Mouse (Mus musculus) E14TG2a.4 (cell line): ENCODE measurements around the gene Zfp553.

Experiments used
- H3K27me3 ChIP-seq: 2 replicates; pipeline ENCODE4 v1.6.1; 2014; ENCODE audit warnings: low read length, control low read depth; ENCODE audit not compliant: insufficient read depth
- H3K36me3 ChIP-seq: 2 replicates; pipeline ENCODE4 v1.6.1; 2014; ENCODE audit warnings: low read length, control low read depth; ENCODE audit not compliant: insufficient read depth
- H3K4me1 ChIP-seq: replicated peaks from 2 replicates; pipeline ENCODE4 v1.6.1; 2014; ENCODE audit warnings: low read depth, low read length, control low read depth
- H3K4me3 ChIP-seq: replicated peaks from 2 replicates; pipeline ENCODE4 v1.5.1; 2014; ENCODE audit warnings: mild to moderate bottlenecking, low read length
- H3K9me3 ChIP-seq: 2 replicates; pipeline ENCODE4 v1.6.1; 2014; ENCODE audit warnings: low read length, control low read depth
- CTCF ChIP-seq: conservative IDR thresholded peaks from 2 replicates; pipeline ENCODE4 v1.5.1; 2014; ENCODE audit warnings: low read length
- NANOG ChIP-seq: IDR thresholded peaks from 2 replicates; pipeline ENCODE4 v1.6.1; 2014; ENCODE audit warnings: borderline replicate concordance, low read length, mixed read lengths
- POU5F1 ChIP-seq: IDR thresholded peaks from 2 replicates; pipeline ENCODE4 v1.6.1; 2014; ENCODE audit warnings: low read length, borderline replicate concordance

The Zfp553 gene

GRCm38 (mm10) chr7:127208553-127209438, 24.1 kb upstream of the Zfp553 start, which contains the start of gene Mylpf:
TSS of gene Mylpf (plus strand) at chr7:127208890.
- peaks cover 32% of the 10 kb centered on the region for H3K36me3 ChIP-seq
- peak; percentile 16; the same call in 1 of the 2 replicates for TF ChIP-seq CTCF
- TF ChIP-seq POU5F1, result no peak
- TF ChIP-seq NANOG, result no peak
- H3K4me3 ChIP-seq, result peak within 1 kb of the TSS; percentile 95
- H3K27me3 ChIP-seq, result no peaks in the 10 kb centered on the region
- H3K9me3 ChIP-seq, result no peaks in the 10 kb centered on the region
- H3K4me1 ChIP-seq, result peaks cover 82% of the 10 kb centered on the region

GRCm38 (mm10) chr7:127209851-127210250, 23.0 kb upstream of the Zfp553 start:
- Histone ChIP-seq H3K27me3 (no peaks in the 10 kb centered on the region), H3K36me3 (peaks cover 33% of the 10 kb centered on the region), H3K4me3 (peak overlapping the region; percentile 77), H3K4me1 (peaks cover 82% of the 10 kb centered on the region), H3K9me3 (no peaks in the 10 kb centered on the region)
- TF ChIP-seq CTCF (no peak), POU5F1 (no peak), NANOG (no peak)

- H3K4me1 ChIP-seq, result peaks cover 81% of the 10 kb centered on the region
- no peaks in the 10 kb centered on the region for H3K27me3 ChIP-seq
- peak overlapping the region; percentile 37; the same call in 1 of the 2 replicates for H3K4me3 ChIP-seq
- TF ChIP-seq CTCF (no peak), POU5F1 (no peak), NANOG (no peak)
- no peaks in the 10 kb centered on the region for H3K9me3 ChIP-seq
- peaks cover 33% of the 10 kb centered on the region for H3K36me3 ChIP-seq
Observed at GRCm38 (mm10) chr7:127210266-127210665, 22.6 kb upstream of the Zfp553 start.

GRCm38 (mm10) chr7:127211014-127211745, 21.7 kb upstream of the Zfp553 start:
- H3K36me3 ChIP-seq, result peaks cover 33% of the 10 kb centered on the region
- peak overlapping the region; percentile 79; the same call in 1 of the 2 replicates for H3K4me3 ChIP-seq
- H3K9me3 ChIP-seq, result no peaks in the 10 kb centered on the region
- no peak for TF ChIP-seq NANOG
- peaks cover 81% of the 10 kb centered on the region for H3K4me1 ChIP-seq
- no peaks in the 10 kb centered on the region for H3K27me3 ChIP-seq

- Histone ChIP-seq H3K4me1 (peaks cover 83% of the 10 kb centered on the region), H3K4me3 (peak overlapping the region; percentile 79), H3K9me3 (no peaks in the 10 kb centered on the region), H3K36me3 (peaks cover 37% of the 10 kb centered on the region), H3K27me3 (no peaks in the 10 kb centered on the region)
- no peak for TF ChIP-seq CTCF
- peak; percentile 50; the same call in 1 of the 2 replicates for TF ChIP-seq NANOG
- TF ChIP-seq POU5F1, result no peak
Observed at GRCm38 (mm10) chr7:127212432-127213250, 20.2 kb upstream of the Zfp553 start.

- H3K27me3 ChIP-seq, result no peaks in the 10 kb centered on the region
- H3K36me3 ChIP-seq, result peaks cover 37% of the 10 kb centered on the region
- peaks cover 91% of the 10 kb centered on the region for H3K4me1 ChIP-seq
- TF ChIP-seq CTCF, result peak; percentile 77
- no peak for TF ChIP-seq POU5F1
- peak overlapping the region; percentile 79 for H3K4me3 ChIP-seq
- no peaks in the 10 kb centered on the region for H3K9me3 ChIP-seq
Observed at GRCm38 (mm10) chr7:127213485-127213884, 19.4 kb upstream of the Zfp553 start.

GRCm38 (mm10) chr7:127213930-127214329, 18.9 kb upstream of the Zfp553 start:
- Histone ChIP-seq H3K27me3 (no peaks in the 10 kb centered on the region), H3K9me3 (no peaks in the 10 kb centered on the region), H3K36me3 (peaks cover 37% of the 10 kb centered on the region), H3K4me1 (peaks cover 96% of the 10 kb centered on the region), H3K4me3 (peak overlapping the region; percentile 79)
- TF ChIP-seq POU5F1, result no peak
- no peak for TF ChIP-seq NANOG
- no peak; the same call in 1 of the 2 replicates for TF ChIP-seq CTCF

- Histone ChIP-seq H3K36me3 (peaks cover 37% of the 10 kb centered on the region), H3K9me3 (no peaks in the 10 kb centered on the region), H3K4me3 (peak overlapping the region; percentile 79), H3K27me3 (no peaks in the 10 kb centered on the region), H3K4me1 (peaks cover 97% of the 10 kb centered on the region)
- no peak for TF ChIP-seq NANOG
- TF ChIP-seq CTCF, result no peak
- TF ChIP-seq POU5F1, result no peak
Observed at GRCm38 (mm10) chr7:127214521-127214920, 18.3 kb upstream of the Zfp553 start.
